Mouse (Mus musculus): ENCODE data around the gene Tcf7l2.

DNA sequence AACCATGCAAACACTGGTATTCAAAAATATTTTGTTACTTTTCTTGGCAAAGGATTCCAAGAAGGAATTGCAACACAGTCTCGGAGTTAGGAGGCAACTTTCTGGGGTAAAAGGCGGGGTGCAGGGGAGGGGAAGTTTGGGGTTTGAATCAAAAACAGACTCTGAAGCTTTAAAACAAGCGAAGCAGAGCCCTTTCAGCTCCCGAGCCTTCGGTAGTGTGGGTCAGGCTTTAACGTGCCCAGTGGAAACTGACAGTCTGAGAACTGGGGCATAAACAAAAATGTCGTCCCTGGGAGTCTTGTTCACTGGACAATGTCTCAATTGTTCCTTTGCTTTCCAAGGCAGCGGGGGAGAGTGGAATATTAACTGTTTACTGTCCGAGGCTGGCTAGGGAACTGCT, 96.3 kb downstream of the Tcf7l2 start:
- TF ChIP-seq EP300 (IDR thresholded peaks at IDR 0.05; ENCODE audit: low read depth) (no peak), CTCF (IDR thresholded peaks at IDR 0.05; ENCODE audit: low read depth) (no peak)

Measured in liver, embryonic 14.5 days (tissue).